Mouse (Mus musculus) Patski (cell line): ENCODE measurements around the gene Foxa2. TPM values are rescaled to one million over a fixed set of nuclear protein-coding genes. Genes with fewer than 3 reads are reported as not detected.

Source experiments
- ATAC-seq: fragments of 100-300 bp; one replicate; pipeline ENCODE4 v1.8.0; 2021
- CTCF ChIA-PET: fragments of 350-600 bp; sonication (Branson Sonifier 250); formaldehyde crosslinking; loops from one replicate; lab custom pipeline; 2022; ENCODE audit warnings: inconsistent platforms; lab: Charles Lee
- POLR2A ChIA-PET: fragments of 350-600 bp; sonication (Branson Sonifier 250); formaldehyde crosslinking; loops from one replicate; lab custom pipeline; 2022; ENCODE audit warnings: antibody characterized with exemption, inconsistent platforms; lab: Charles Lee
- DNase-seq: peaks from one replicate; pipeline ENCODE4 v3.0.0-alpha.2; 2011; ENCODE audit warnings: low read depth, low spot score
- H3K27me3 ChIP-seq: fragments of 371-371 bp; one replicate; pipeline ENCODE4 v1.5.1; 2021
- CTCF ChIP-seq: fragments of 100-300 bp; IDR thresholded peaks from one replicate; pipeline ENCODE4 v1.5.1; 2021
- in situ Hi-C: fragments of 300-500 bp; cut with MboI; formaldehyde crosslinking; loops from 3 replicates; pipeline ENCODE4 v1.11.1; 2018; ENCODE audit warnings: low pct_unique_long_range_greater_than_20kb, mixed read lengths
- polyA plus RNA-seq: library from polyadenylated mRNA; unstranded; gene quantifications from one replicate; pipeline ENCODE4 v1.2.3, GENCODE M21; 2021

The Foxa2 gene
- polyA plus RNA-seq, 1 experiment from 2014 or later, result 3.0 TPM

DNA sequence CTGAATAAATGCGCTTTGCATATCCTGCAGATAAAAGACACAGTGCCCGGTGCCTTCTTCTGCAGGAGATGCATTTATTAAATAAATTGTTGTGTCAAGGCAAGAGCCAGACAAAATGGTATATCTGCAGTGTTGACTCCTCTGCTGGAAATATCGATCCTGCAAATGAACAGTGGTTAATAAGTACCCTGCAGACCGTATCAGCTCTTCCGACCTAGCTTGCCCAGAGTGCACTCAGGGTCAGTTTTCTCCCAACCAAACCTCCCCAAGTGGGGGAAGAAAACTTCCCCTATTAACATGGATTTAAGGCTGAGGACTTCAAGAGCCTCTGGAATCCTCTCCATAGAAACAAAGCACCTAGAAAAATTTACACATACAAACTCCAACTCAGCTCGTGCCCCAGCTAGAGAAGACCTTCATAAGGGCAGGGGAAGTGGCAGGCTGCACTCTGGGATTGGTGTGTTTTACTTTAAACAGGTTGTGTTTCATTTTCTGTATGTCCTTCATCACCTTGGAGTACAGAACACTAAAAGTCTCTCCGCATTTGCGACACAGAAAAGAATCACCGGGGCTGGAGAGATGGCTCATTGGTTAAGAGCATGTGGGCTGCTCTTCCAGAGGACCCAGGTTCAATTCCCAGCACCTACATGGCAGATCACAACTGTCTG, 22.4 kb downstream of the Foxa2 start:
- CTCF ChIA-PET, result no interaction called here
- no peak for ATAC-seq
- TF ChIP-seq CTCF, result no peak
- in situ Hi-C loops, result no loop called here
- peaks cover 30% of the 10 kb centered on the region for H3K27me3 ChIP-seq
- DNase-seq, result no peak
- POLR2A ChIA-PET, result interaction anchor here (0.5 kb wide), 1 partner anchor 216 kb away, joined by 3 read pairs; no protein-coding TSS in a partner anchor

DNA sequence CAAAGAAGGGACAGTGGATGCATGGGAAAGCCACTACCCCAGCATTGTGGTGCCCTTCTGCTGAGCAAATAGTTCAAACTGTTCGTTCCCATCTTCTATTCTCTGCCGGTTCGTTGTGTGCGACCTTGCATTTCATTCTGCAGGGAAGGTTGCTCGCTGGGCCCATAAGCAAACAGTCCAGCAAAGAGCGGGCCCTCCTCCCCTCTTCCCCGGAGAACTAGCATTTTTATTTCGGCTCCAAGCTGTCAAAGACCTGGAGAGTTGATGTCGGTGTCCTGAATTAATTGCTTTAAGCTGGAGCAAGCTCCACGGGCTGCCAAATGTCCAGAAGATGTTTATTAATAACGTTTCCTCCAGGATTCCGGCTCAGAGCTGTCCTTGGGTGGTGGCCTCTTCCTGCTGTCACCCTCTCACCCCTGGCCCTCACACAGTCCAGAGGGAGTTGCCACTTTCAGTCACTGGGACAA, 23.4 kb downstream of the Foxa2 start:
- no peak for TF ChIP-seq CTCF
- no peak for DNase-seq
- H3K27me3 ChIP-seq, result peaks cover 20% of the 10 kb centered on the region
- ChIA-PET POLR2A (no interaction called here), CTCF (interaction anchor here (0.8 kb wide), 1 partner anchor 10 kb away, joined by 4 read pairs; no protein-coding TSS in a partner anchor)
- in situ Hi-C loops, result no loop called here
- ATAC-seq, result no peak

DNA sequence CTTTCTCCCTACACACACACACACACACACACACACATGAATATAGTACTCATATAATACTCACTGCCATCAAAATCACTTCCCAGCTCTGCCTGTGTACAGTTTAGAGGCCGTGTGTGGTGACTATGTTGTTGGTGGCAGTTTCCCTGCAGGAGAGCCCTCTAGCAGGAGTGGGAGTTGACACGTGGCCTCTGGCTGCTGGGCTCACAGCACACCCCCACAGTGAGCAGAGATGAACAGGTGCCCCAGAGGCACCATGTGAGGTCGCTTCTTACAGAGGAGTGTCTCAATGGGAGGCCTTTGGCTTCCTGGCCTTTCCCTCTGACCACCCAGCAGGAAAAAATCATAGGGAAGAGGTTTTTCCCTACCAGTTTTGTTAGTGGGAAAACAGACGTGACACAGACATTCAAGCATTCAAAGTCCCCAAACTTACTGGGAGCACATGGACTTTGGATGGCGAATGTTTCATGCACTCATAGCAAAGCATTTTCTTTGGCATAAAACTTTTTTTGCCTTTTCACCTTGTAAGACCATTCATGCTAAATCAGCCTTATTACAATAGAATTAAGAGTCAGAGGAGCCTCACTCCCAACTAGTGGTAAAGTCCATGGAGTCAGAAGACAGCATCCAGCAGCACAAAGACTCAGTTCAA, 24.7 kb downstream of the Foxa2 start:
- POLR2A ChIA-PET, result no interaction called here
- DNase-seq (no peak), ATAC-seq (no peak)
- CTCF ChIA-PET, result no interaction called here
- peaks cover 10% of the 10 kb centered on the region for H3K27me3 ChIP-seq
- in situ Hi-C loops, result no loop called here
- TF ChIP-seq CTCF, result no peak

DNA sequence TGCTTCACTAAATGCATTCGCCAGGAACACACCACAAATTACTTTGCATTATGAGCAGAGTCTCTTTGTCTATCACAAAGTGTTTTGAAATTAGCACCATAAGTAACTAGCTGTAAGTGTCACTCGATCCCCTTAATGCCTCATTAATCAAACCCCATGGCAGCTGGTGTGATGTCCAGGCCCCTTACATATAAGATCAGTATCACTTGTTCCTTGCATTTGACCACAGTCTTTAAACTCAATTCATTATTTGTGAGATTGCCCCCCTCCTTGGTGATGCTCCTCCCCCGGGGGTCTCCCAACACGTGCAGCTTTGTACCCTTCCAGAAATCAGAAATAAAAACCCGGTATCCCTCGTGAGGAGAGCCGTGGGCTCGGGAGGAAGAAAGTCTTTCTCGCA, 25.8 kb downstream of the Foxa2 start:
- POLR2A ChIA-PET, result no interaction called here

DNA sequence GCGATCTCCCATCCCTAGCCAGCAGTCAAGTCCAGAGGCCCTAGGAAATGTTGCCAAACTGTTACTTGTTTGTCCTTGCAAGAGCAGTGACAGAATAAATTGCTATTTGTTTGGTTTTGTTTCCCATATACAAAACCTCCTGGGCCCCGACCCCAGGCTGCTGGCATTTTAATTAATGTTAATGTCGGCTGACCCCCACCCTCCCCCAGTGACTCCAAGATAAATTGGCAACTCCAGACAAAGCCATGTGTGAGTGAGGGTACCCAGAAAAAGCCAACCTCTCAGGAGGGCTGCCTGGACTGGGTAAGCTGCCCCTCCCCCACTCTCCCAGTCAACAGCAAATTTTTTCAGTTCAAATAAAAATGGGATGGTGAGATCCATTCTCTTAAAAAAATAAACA, 26.6 kb downstream of the Foxa2 start:
- H3K27me3 ChIP-seq, result peaks cover 10% of the 10 kb centered on the region
- POLR2A ChIA-PET, result no interaction called here
- in situ Hi-C loops, result no loop called here
- CTCF ChIA-PET, result no interaction called here
- no peak for TF ChIP-seq CTCF
- DNase-seq (no peak), ATAC-seq (no peak)

More for the DNA sequence above, 25.8 kb downstream of the Foxa2 start:
- in situ Hi-C loops, result no loop called here
- DNase-seq, result no peak
- peaks cover 10% of the 10 kb centered on the region for H3K27me3 ChIP-seq
- TF ChIP-seq CTCF, result no peak
- CTCF ChIA-PET, result no interaction called here
- no peak for ATAC-seq

DNA sequence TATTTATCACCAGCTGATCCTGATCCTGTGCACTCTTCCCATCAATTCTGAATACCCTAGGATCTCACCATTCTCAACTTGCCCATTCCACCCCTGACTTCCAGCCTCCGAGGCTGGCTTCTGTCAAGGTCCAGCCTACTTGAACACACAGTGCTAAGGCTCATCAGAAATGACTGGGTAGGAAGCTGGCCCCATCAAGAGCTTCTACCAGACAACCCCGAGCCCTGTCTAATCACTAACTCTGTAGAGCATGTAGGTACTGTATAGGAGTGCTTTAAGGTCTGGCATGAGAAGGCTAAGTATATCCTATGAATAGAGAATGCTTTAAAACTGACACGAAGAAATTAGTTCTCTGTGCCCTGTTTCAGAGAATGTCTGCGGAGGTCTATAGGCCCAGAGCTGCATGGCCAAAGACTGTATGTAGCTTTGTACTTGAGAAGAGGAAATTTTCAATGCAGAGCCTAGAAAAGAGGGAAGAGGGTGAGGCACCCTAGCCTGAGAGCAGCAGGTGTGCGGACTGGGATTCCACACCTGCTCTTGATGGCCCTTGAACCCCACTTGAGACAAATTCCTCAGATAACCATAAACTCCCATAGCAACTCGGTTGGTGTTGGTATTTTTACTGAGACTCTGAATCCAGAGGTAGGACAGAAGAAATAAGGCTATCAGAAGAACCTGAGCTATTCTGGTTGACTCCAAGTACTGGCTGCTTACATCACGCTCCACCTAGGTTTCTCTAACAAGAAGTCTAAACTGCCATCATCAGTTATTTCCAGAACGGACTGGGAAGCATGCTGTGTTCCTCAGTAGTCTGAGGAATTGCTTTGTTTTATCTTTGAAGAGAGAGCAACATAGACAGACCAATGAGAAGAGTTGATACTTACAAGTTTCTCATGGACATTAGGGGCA, 28.7 kb downstream of the Foxa2 start:
- ATAC-seq (no peak), DNase-seq (no peak)
- CTCF ChIA-PET, result no interaction called here
- peaks cover 5% of the 10 kb centered on the region for H3K27me3 ChIP-seq
- TF ChIP-seq CTCF, result no peak
- in situ Hi-C loops, result no loop called here
- POLR2A ChIA-PET, result no interaction called here

DNA sequence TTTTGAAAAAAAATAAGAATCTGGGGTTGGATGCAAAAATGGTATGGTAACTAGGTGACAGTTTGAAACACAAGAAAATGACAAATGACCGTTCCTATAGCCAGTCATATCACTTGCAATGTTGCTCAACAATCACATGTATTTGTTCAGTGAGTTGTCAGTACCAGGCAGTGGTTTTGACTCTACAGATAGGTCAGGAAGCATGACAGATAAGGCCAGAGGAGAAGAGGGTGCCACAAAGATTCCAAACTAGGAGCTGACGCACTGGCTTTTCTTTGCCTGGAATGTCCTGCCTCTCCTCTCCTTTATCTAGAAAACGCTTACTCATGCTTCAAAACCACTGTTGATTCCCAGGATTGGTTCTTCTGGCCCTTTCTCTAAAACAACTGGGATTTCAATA, 33.4 kb downstream of the Foxa2 start:
- in situ Hi-C loops, result no loop called here
- POLR2A ChIA-PET, result no interaction called here
- DNase-seq, result no peak
- no peak for TF ChIP-seq CTCF
- no peak for ATAC-seq
- peaks cover 3% of the 10 kb centered on the region for H3K27me3 ChIP-seq
- CTCF ChIA-PET, result interaction anchor here (1.2 kb wide), 1 partner anchor 9 kb away, joined by 4 read pairs; no protein-coding TSS in a partner anchor

DNA sequence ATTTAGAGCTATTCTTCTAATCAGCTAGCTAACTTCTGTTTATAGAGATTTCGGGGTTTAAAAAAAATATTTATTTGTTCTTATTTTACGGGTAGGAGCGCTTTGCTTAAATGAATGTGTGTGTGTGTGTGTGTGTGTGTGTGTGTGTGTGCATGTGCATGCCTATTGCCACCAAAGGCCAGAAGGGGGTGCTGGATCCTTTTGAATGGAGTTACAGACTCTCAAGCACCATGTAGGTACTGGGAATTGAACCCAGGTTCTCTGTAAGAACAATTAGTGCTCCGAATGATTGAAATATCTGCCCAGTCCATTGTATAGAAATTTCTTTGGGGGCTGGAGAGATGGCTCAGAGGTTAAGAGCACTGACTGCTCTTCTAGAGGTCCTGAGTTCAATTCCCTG, 37.7 kb downstream of the Foxa2 start:
- peaks cover 4% of the 10 kb centered on the region for H3K27me3 ChIP-seq
- ChIA-PET CTCF (no interaction called here), POLR2A (no interaction called here)
- ATAC-seq, result no peak
- in situ Hi-C loops, result no loop called here
- no peak for DNase-seq
- TF ChIP-seq CTCF, result no peak

DNA sequence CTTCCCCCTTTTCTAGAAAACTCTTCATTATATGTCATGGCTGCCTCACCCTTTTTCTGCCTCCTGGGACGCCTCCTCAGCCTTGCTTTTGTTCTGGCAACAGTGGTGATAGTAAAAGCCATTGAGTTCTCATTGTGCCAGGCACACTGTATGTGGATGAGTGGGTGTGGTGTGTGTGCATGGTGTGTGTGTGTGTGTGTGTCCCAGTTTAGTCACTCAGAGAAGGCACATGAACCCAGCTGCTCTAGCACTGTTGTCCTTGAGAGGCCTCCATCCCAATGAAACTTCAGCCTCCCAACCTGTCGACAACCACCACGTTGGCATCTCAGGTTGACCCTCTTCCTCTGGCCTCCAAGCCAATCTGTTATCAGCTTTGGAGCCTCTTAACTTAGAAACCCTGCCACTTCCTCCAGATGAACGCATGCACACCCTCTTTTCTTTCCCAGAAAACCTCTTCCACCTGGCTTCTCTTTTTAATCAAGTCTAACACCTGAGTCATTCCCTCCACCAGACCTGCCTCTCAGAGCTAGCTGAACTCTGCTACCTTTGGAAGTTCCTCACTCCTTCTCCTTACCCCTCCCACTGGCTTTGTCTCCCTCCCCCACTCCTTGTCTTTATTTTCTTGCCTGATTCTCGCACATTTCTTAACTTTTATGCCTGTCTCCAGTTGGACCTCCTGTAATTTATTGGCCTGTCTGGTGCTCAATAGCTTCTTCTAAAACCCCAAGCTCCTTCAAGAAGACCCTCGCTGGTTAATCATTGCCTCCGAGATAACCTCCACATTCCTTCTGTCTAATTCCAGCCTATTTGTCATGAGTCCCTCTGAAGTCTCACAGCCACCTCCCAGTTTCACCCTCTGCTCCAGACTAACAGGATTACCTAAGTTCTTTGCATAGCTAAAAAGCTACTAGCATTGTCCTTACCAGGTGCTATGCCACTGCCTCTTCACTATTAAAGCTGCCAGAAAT, 41.9 kb downstream of the Foxa2 start:
- in situ Hi-C loops, result no loop called here
- ChIA-PET CTCF (interaction anchor here (1.3 kb wide), 1 partner anchor 25 kb away, joined by 3 read pairs; no protein-coding TSS in a partner anchor), POLR2A (no interaction called here)
- no peak for TF ChIP-seq CTCF
- ATAC-seq (no peak), DNase-seq (no peak)
- peaks cover 4% of the 10 kb centered on the region for H3K27me3 ChIP-seq
